Mouse (Mus musculus) megakaryocyte, embryonic 14.5 days (primary cell): ENCODE results near the gene Zfp212.

ENCODE experiments used
- FLI1 ChIP-seq: IDR thresholded peaks from 2 replicates; pipeline ENCODE4 v1.6.1; 2012; ENCODE audit warnings: low read length, inconsistent platforms, mixed read lengths
- GATA1 ChIP-seq: IDR thresholded peaks from 3 replicates; pipeline ENCODE4 v1.6.1; 2012; ENCODE audit warnings: mixed read lengths, low read length, inconsistent platforms, borderline replicate concordance

GRCm38 (mm10) chr6:47978897-47979368 lies 58.7 kb downstream of the Zfp212 start:
- no peak for TF ChIP-seq GATA1
- TF ChIP-seq FLI1: no peak
